Mouse (Mus musculus) spleen, postnatal 4 days (tissue): ENCODE results near the gene Krtcap3.
"Not testable (repeated sequence)": the region's sequence is repeated elsewhere in the genome, so short reads cannot be mapped to it uniquely, and the experiment has no call there.

Experiments
- DNase-seq, 2 experiments: peaks; one replicate each; pipeline ENCODE4 v3.0.0; 2022; ENCODE audit warnings: low spot score in 2 of 2

Gene Krtcap3

DNA sequence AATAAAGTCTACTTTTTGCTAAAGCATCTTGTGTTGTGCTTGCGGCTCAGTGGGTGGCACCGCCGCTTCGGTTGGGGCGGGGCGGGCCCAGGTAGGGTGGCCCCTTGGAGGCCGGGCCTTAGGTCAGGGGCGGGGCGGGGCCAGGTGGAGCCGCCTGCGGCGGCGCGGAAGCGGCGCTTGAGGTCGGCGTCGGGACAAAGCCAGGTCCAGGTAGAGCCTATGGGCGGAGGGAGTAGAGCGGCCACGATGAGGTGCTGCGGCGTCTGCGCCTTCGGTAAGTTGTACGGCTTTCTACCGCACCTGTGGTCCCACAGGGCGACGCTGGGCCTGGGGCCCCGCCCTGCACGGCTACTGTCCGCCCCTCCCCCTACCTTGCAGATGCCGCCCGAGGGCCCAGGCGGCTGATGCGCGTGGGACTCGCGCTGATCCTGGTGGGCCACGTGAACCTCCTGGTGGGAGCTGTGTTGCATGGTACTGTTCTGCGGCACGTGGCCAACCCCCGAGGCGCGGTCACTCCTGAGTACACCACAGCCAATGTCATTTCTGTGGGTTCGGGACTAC is at the start of gene Krtcap3:
Krtcap3 (plus strand) TSS at position 151 of the 561 bp plus-strand sequence.
- DNase-seq = no peak

DNA sequence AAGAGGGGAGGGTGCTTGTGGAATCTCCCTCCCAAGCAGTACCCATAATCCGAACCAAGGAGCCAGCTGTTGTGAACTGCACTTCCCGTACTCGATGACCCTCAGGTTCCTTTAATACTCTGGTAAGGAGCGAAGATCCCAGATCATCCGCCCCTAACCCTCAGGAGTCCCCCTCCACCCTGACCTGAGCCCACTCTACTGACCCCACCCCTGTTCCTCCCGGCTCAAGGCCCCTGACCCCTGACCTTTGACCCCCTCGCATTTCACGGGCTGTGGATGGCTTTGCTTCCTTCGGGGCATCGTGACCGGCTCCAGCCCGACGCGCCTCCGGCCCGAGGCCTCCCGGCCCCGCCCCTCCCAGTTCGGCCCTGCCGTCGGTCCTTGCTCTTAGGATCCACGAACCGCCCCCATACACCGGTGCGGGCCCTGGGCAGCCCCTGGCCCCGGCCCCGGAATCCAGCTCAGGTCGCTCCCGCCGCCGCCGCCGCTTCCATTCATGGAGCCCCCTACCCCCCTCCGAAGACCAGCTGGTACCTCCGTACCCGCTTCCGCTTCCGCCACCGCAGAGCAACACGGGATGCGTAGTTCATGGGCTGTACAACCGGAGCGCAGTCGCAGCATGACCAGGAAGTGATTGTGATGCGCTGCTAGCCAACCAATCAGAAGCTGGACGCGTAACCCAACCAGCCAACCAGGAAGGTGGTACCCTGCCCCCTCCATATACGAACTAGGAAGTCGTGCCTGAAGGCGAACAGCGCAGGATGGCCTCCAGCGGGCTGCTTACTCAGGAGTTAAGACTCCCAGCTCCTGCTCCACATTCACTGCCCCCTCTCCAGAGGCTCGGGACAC is 49.5 kb upstream of the Krtcap3 start, which contains the start of gene Zfp513:
Zfp513 (minus strand) TSS at position 562 of the 849 bp plus-strand sequence.
- peak; percentile 93 to 94 for DNase-seq

GRCm38 (mm10) chr5:31202933-31203332 is 48.6 kb upstream of the Krtcap3 start:
- no peak for DNase-seq

- DNase-seq = no peak
Observed at GRCm38 (mm10) chr5:31203866-31204265, 47.6 kb upstream of the Krtcap3 start.

DNA sequence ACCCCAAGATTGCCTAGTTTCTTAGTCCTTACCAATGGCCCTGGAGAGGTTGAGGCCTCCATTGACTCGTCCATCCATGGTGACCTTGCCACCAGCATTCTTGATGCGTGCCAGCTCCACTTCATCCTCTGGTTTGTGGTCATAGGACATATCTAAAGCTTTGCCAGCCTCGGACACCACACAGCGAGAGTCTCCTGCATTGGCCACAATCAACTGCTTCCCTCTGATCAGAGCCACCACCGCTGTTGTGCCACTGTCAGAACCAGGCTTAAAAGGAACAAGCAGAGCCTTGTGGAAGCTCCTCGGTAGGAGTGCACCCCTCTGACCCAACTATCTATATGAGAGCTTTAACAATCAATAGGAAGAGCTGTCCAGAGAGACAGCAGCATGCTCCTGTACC is 47.1 kb upstream of the Krtcap3 start:
- DNase-seq = no peak

GRCm38 (mm10) chr5:31216554-31216953 is 34.9 kb upstream of the Krtcap3 start:
- DNase-seq = not testable (repeated sequence)

DNA sequence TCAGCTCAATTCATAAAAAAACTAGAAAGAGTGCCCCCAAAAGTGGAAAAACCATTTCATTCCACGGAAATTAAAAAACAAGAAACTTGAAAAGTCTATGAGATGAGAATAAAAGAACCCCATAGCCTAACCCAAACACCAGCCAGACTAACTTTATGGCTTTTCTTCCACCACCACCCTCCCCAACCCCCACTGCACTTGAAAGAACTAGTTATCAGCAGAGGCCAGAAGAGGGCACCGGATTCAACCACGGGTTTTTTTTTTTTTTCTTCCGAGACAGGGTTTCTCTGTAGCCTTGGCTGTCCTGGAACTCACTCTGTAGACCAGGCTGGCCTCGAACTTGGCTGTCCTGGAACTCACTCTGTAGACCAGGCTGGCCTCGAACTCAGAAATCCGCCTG is 33.2 kb upstream of the Krtcap3 start:
- peak in 1 of 2 experiments; percentile 59 for DNase-seq

DNA sequence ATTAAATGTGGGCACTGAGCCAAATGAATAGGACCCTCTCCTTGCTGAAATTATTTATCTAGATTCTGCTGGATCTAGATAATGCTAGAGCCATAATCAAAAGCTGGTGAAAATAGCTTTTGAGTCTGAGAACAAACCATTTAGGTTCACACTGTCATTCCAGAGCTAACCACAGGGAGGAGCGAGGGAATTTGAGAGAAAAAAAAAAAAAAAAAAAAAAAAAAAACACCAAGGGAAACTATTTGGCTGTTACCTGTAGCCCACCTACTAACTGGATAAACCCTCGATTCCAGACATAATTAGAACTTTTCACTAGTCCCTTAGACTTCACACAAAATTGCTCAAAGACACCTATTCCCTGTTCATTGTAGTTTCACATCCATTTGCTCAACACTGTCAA is 32.4 kb upstream of the Krtcap3 start:
- DNase-seq = no peak

DNA sequence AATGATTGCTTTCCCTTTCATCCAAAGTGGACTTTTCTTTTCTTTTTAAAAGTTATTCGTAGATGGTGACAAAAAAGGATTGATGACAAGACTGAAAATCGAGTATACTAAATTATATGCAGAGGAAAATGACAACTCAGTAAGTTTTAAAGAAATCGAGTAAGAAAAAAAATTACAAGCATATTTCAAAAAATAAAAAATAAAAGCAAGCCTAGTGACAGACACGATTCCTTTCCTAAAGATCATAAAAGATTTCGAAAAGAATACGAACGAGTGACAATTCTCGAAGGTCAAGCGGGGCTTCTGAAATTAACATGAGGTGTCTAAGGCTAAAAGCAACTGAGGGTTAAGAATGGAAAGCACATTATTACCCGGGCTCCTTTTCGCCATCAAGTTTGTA is 32.0 kb upstream of the Krtcap3 start:
- no peak for DNase-seq

- DNase-seq = no peak
Observed at GRCm38 (mm10) chr5:31219911-31220447, 31.5 kb upstream of the Krtcap3 start.

DNA sequence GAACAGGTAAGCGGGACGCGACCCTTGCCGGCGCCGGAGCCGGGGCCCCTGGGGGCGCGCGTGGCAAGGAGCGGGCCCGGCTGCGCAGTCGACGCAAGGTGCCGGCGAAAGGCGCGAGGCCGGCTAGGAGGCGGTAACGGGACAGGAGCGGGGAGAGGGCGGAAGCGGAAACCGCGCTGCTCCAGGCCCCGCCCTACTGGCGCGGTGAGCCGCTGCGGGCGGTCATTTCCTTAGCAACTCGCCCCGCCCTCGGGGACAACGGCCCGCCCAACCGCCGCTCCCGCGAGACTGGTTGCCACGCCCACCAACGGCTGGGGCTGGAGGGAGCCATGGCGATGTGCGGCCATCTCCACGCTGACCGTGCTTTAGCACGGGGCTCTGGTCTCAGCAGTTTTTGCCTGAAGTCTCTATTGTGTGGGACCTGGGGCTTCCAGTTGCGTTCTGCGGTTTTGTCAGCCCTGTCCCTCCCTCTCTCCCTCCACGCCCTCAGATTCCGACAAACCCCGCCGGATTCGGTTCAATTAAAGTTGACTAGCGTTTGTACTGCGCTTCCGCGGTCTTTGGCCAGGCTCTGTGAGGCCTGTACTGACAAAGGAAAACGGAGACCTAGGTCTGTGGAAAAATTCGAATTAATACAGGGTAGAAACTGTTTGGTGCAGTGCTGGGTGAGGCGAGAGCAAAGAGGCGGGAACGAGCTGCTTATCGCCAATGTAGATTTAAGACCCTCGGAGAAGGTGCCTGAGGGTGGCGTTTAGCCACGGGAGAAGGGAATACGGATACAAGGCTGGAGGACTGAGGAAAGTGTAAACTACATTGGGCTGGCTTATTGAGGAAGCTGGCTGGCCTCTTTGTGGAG is 30.8 kb upstream of the Krtcap3 start, which contains the start of gene Ppm1g:
Ppm1g (minus strand) TSS at position 240 of the 856 bp plus-strand sequence.
- peak; percentile 99 to 100 for DNase-seq

DNA sequence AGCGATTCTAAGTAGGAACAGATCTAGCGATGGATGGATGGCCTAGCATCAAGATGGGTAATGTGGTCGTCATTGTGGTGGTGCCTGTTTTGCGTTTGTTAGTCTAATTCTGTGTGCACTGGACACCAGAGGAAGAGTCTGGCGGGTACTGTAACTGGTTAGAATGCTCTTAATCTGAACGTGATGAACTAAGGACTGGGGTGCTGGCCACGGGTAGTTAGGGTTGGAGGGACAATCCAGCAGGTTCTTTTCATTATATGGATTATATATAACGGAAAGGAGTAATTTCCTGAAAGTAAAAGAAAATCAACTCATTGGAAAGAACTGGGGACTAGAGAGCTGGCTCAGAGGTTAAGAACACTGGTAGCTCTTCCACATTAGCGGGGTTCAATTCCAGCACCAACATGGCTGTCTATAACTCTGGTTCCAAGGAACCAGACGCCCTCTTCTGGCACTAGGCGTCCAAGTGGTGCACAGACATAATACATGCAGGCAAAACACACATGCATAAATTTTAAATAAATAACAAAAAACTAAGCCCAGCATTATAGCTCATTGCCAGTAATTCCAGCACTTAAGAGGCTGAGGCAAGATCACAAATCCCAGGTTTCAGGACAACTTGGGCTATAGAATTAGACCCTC is 30.1 kb upstream of the Krtcap3 start:
- DNase-seq = peak in 1 of 2 experiments; percentile 66

GRCm38 (mm10) chr5:31222696-31223095 is 28.8 kb upstream of the Krtcap3 start:
- no peak for DNase-seq

- no peak for DNase-seq
Observed at GRCm38 (mm10) chr5:31226641-31227040, 24.9 kb upstream of the Krtcap3 start.

DNA sequence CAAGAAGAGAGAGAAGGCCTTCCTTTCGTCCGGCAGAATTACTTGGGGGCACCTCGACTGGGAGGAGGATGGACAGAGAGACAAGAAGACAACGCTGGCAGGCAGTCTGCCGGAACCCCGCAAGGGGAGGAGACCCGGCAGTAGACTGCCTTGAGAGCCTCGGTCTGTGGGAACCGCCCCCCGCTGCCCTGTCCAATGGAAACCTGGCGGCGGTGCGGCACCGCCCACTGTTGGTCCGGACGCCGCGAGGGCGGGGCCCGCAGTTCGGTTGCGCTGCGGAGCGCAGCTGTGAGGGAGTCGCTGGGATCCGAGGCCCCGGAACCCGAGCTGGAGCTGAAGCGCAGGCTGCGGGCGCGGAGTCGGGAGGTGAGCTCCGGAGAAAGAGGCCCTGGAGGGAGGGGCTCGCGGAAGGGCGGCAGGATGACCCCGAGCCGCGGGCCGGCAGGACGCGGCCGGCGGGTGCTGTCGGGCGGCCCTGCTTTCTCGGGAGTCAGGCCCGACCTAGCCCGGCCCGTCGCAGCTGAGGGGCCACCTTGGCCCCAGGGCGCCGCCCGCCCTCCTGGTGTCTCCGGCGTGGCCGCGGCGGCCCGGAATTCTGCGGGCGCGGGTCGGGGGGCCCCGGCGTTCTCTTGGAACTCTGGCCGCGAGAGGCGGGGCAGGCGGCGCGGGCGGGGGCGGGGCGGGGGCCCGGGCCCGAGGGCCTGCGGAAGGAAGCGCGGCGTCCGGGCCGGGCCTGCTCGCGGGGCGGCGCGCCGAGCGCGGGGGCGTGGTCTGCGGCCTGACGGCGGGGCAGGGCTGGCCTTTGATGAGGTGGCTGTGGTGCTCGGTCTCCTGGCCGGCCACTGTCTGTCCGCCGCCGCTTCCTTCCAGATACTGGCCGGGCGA is 10.6 kb upstream of the Krtcap3 start, which contains the start of the genes Nrbp1 and Gm9970:
Nrbp1 (plus strand) TSS at position 228 of the 885 bp plus-strand sequence.
Gm9970 (minus strand) TSS at position 596 of the 885 bp plus-strand sequence.
- DNase-seq = peak; percentile 96 to 97

GRCm38 (mm10) chr5:31241522-31242034 is 9.9 kb upstream of the Krtcap3 start:
- no peak for DNase-seq

GRCm38 (mm10) chr5:31242191-31242590 is 9.3 kb upstream of the Krtcap3 start:
- DNase-seq = no peak

DNA sequence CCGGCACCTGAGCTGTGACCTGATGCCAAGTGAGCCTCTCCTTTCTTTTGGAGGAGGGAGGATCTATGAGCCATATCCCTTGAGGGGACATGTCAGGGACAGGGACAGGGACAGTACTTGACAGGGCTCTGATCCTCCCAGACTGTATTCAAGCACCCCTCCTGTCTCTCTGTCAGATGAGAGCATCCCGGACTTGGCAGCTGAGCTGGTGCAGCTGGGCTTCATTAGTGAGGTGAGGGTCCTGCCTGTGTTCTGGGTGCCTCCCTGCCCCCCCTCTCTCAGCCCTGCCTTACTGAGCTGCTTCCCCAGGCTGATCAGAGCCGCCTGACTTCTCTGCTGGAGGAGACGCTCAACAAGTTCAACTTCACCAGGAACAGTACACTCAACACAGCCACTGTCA is 775 bp upstream of the Krtcap3 start:
- DNase-seq = no peak

DNA sequence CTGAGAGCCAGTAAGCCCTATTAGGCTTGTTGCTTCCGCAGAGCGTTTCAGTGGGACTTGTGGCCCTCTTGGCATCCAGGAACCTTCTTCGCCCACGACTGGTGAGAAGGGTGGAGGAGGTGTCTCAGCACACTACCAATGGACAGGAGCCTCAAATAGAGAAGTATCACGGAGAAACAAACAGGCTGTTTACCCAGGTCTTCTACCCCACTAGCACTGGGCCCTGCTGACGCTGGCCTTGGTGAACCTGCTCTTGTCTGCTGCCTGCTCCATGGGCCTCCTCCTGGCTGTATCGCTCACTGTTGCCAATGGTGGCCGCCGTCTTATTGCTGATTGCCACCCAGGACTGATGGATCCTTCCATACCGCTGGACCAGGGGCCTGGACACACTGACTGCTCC is 660 bp downstream of the Krtcap3 start:
- DNase-seq = no peak
